Mouse (Mus musculus): ENCODE data around the gene Pla2g15. TPM values are rescaled to one million over a fixed set of nuclear protein-coding genes. Genes with fewer than 3 reads are reported as not detected.

Pla2g15 gene
- polyA plus RNA-seq, 1 experiment from 2014 or later, result 6.4 TPM

DNA sequence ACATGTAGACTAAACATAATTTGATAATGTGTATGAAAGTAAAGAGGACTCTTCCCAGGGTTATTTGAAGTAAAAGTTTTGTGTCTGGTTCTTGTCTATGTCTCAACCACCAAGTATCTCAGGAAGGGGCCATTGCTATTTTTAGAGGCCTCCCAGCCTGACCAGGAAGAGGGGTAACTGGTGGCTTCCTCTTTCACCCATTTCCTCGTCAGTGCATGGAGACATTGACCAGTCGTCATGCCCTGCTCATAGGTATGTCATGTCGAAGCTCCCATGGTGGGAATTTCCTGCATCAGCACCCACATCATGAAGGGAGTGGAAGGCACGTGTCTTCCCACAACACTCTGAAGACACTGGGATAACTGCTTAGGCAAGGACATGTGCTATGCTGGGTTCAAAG is 2.7 kb downstream of the Pla2g15 start:
- ATAC-seq (ENCODE audit: low FRiP score), result no peak
- DNase-seq (ENCODE audit: low spot score, missing footprints), result peak; percentile 6
- WGBS, result 81% methylated on average over 4 of the region's 4 CpGs
- no peak overlapping the region for H3K4me2 ChIP-seq
- H3K9me3 ChIP-seq (ENCODE audit: control insufficient read depth, low read length), result no peaks in the 10 kb centered on the region
- H3K9ac ChIP-seq (ENCODE audit: low read length), result no peak overlapping the region
- peaks cover 3% of the 10 kb centered on the region; the same call in 1 of the 2 replicates for H3K36me3 ChIP-seq (ENCODE audit: control insufficient read depth, insufficient read depth, low read length)
- no peak overlapping the region for H3K27ac ChIP-seq (ENCODE audit: low read depth, low read length)
- peaks cover 8% of the 10 kb centered on the region for H3K4me1 ChIP-seq (ENCODE audit: control insufficient read depth, insufficient read depth, low read length)
- H3K4me3 ChIP-seq (ENCODE audit: low read depth, low read length), result no peak overlapping the region
- H3K27me3 ChIP-seq (ENCODE audit: control insufficient read depth, insufficient read depth, low read length), result no peaks in the 10 kb centered on the region

- Histone ChIP-seq H3K4me3 (ENCODE audit: low read depth, low read length) (no peak overlapping the region), H3K4me2 (no peak overlapping the region), H3K9ac (ENCODE audit: low read length) (no peak overlapping the region), H3K36me3 (ENCODE audit: control insufficient read depth, insufficient read depth, low read length) (peaks cover 5% of the 10 kb centered on the region; the same call in 1 of the 2 replicates), H3K4me1 (ENCODE audit: control insufficient read depth, insufficient read depth, low read length) (no peaks in the 10 kb centered on the region), H3K27ac (ENCODE audit: low read depth, low read length) (no peak overlapping the region), H3K27me3 (ENCODE audit: control insufficient read depth, insufficient read depth, low read length) (no peaks in the 10 kb centered on the region), H3K9me3 (ENCODE audit: control insufficient read depth, low read length) (no peaks in the 10 kb centered on the region)
- ATAC-seq (ENCODE audit: low FRiP score) (no peak), DNase-seq (ENCODE audit: low spot score, missing footprints) (no peak)
- WGBS, result 90% methylated on average over 1 of the region's 1 CpGs
These were observed 7.2 kb downstream of the Pla2g15 start for GRCm38 (mm10) chr8:106157419-106157818.

GRCm38 (mm10) chr8:106158381-106158780 is 8.2 kb downstream of the Pla2g15 start:
- DNase-seq (ENCODE audit: low spot score, missing footprints), result peak; percentile 70
- no peaks in the 10 kb centered on the region for H3K9me3 ChIP-seq (ENCODE audit: control insufficient read depth, low read length)
- no peaks in the 10 kb centered on the region for H3K27me3 ChIP-seq (ENCODE audit: control insufficient read depth, insufficient read depth, low read length)
- no peaks in the 10 kb centered on the region for H3K4me1 ChIP-seq (ENCODE audit: control insufficient read depth, insufficient read depth, low read length)
- no peak overlapping the region for H3K27ac ChIP-seq (ENCODE audit: low read depth, low read length)
- WGBS, result 88% methylated on average over 10 of the region's 10 CpGs
- no peak overlapping the region for H3K4me3 ChIP-seq (ENCODE audit: low read depth, low read length)
- no peak for ATAC-seq (ENCODE audit: low FRiP score)
- H3K36me3 ChIP-seq (ENCODE audit: control insufficient read depth, insufficient read depth, low read length), result peaks cover 5% of the 10 kb centered on the region
- H3K4me2 ChIP-seq, result no peak overlapping the region
- no peak overlapping the region for H3K9ac ChIP-seq (ENCODE audit: low read length)

DNA sequence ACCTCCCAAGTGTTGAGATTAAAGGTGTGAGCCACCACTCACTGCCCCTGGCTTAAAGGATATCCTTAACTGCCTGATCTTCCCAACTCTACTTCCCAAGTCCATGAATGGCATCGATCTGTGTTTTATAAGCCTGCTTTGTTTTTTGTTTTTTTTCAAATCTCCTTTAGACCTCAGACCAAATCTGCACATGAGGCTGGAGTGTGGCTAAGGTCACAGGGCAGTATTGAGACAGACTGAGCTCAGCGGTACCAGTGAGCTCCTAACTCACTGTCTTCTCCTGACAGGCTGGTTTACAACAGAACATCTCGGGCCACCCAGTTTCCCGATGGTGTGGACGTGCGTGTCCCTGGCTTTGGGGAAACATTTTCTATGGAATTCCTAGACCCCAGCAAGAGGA is 9.7 kb downstream of the Pla2g15 start:
- DNase-seq (ENCODE audit: low spot score, missing footprints) (peak; percentile 6), ATAC-seq (ENCODE audit: low FRiP score) (no peak)
- H3K4me1 ChIP-seq (ENCODE audit: control insufficient read depth, insufficient read depth, low read length), result no peaks in the 10 kb centered on the region
- H3K9me3 ChIP-seq (ENCODE audit: control insufficient read depth, low read length), result no peaks in the 10 kb centered on the region
- no peaks in the 10 kb centered on the region for H3K27me3 ChIP-seq (ENCODE audit: control insufficient read depth, insufficient read depth, low read length)
- 90% methylated on average over 6 of the region's 6 CpGs for WGBS
- no peak overlapping the region for H3K4me2 ChIP-seq
- no peak overlapping the region for H3K9ac ChIP-seq (ENCODE audit: low read length)
- peaks cover 4% of the 10 kb centered on the region for H3K36me3 ChIP-seq (ENCODE audit: control insufficient read depth, insufficient read depth, low read length)
- H3K27ac ChIP-seq (ENCODE audit: low read depth, low read length), result no peak overlapping the region
- H3K4me3 ChIP-seq (ENCODE audit: low read depth, low read length), result no peak overlapping the region

DNA sequence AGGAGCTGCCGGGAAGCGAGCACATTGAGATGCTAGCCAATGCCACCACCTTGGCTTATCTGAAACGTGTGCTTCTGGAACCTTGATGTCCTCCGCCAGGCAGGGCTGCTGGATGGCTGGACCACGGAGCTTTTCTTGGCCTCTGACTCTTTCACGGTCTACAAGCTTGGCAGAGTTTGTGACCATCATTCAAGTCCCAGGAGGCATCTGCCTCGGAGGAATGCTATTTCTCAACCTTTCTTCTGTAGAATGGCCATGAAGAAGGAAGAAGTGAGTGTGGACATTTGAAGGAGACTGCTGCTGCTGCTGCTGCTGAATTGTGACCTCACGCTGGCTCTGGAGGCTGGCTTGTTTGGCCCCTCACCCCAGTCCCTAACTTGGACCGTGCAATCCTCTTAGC is 13.1 kb downstream of the Pla2g15 start:
- H3K27ac ChIP-seq (ENCODE audit: low read depth, low read length), result no peak overlapping the region
- peaks cover 2% of the 10 kb centered on the region; the same call in 1 of the 2 replicates for H3K36me3 ChIP-seq (ENCODE audit: control insufficient read depth, insufficient read depth, low read length)
- no peak overlapping the region for H3K4me3 ChIP-seq (ENCODE audit: low read depth, low read length)
- ATAC-seq (ENCODE audit: low FRiP score) (no peak), DNase-seq (ENCODE audit: low spot score, missing footprints) (no peak)
- no peak overlapping the region for H3K4me2 ChIP-seq
- no peaks in the 10 kb centered on the region for H3K27me3 ChIP-seq (ENCODE audit: control insufficient read depth, insufficient read depth, low read length)
- peaks cover 3% of the 10 kb centered on the region for H3K4me1 ChIP-seq (ENCODE audit: control insufficient read depth, insufficient read depth, low read length)
- no peaks in the 10 kb centered on the region for H3K9me3 ChIP-seq (ENCODE audit: control insufficient read depth, low read length)
- 92% methylated on average over 9 of the region's 9 CpGs for WGBS
- no peak overlapping the region for H3K9ac ChIP-seq (ENCODE audit: low read length)

GRCm38 (mm10) chr8:106165460-106165859 is 15.3 kb downstream of the Pla2g15 start:
- H3K4me1 ChIP-seq (ENCODE audit: control insufficient read depth, insufficient read depth, low read length), result peaks cover 8% of the 10 kb centered on the region
- no peak overlapping the region for H3K27ac ChIP-seq (ENCODE audit: low read depth, low read length)
- H3K27me3 ChIP-seq (ENCODE audit: control insufficient read depth, insufficient read depth, low read length), result no peaks in the 10 kb centered on the region
- H3K9me3 ChIP-seq (ENCODE audit: control insufficient read depth, low read length), result no peaks in the 10 kb centered on the region
- no peak overlapping the region for H3K4me2 ChIP-seq
- H3K36me3 ChIP-seq (ENCODE audit: control insufficient read depth, insufficient read depth, low read length), result peaks cover 2% of the 10 kb centered on the region; the same call in 1 of the 2 replicates
- no peak overlapping the region for H3K4me3 ChIP-seq (ENCODE audit: low read depth, low read length)
- H3K9ac ChIP-seq (ENCODE audit: low read length), result no peak overlapping the region
- ATAC-seq (ENCODE audit: low FRiP score) (no peak), DNase-seq (ENCODE audit: low spot score, missing footprints) (peak; percentile 97)
- WGBS, result 49% methylated on average over 4 of the region's 4 CpGs

DNA sequence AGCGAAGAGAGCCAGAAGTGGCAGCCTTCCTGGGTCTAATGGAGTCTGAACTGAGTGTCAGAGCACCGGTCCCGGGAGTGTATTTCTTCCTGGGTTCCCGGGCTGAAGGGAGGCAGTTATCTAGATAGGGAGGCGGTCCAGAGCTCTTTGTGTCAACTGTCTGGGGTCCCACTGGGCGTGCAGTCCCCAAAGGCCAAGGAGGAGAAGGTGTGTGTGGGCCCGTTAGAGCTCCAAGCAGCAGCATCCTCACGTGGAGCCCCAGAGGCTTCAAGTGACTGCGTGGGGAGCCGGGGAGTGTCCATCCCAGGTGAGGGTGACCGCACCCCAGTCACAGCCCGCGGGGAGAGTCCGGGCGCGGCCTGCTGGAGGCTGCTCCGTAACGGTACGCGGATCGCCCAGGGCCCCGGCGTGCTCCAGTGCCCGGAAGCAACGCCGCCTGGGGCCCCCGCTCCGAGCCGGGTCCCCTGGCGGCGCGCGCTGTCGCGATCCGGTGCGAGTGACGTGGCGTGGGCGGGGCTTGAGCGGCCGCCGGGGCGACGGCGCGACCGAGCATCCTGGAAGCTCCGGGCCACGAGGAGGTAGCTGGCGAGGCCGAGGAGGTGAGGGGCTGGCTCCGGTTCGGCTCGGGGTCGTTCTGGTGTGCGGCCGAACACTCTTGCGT is 18.3 kb downstream of the Pla2g15 start, which contains the start of gene Slc7a6:
Slc7a6 (plus strand) TSS at position 502 of the 661 bp plus-strand sequence.
- Histone ChIP-seq H3K4me1 (ENCODE audit: control insufficient read depth, insufficient read depth, low read length) (peaks cover 8% of the 10 kb centered on the region), H3K36me3 (ENCODE audit: control insufficient read depth, insufficient read depth, low read length) (no peaks in the 10 kb centered on the region)
- peak; percentile 94 for ATAC-seq (ENCODE audit: low FRiP score)

GRCm38 (mm10) chr8:106169017-106169933 is 19.1 kb downstream of the Pla2g15 start:
- peak; percentile 97 for DNase-seq (ENCODE audit: low spot score, missing footprints)
- Histone ChIP-seq H3K9ac (ENCODE audit: low read length) (peak overlapping the region; percentile 90), H3K4me2 (peak overlapping the region; percentile 82), H3K9me3 (ENCODE audit: control insufficient read depth, low read length) (no peaks in the 10 kb centered on the region), H3K4me1 (ENCODE audit: control insufficient read depth, insufficient read depth, low read length) (peaks cover 8% of the 10 kb centered on the region), H3K4me3 (ENCODE audit: low read depth, low read length) (peak overlapping the region; percentile 84), H3K27me3 (ENCODE audit: control insufficient read depth, insufficient read depth, low read length) (no peaks in the 10 kb centered on the region), H3K27ac (ENCODE audit: low read depth, low read length) (peak overlapping the region; percentile 75), H3K36me3 (ENCODE audit: control insufficient read depth, insufficient read depth, low read length) (no peaks in the 10 kb centered on the region)
- ATAC-seq (ENCODE audit: low FRiP score), result peak; percentile 81
- WGBS, result 3% methylated on average over 54 of the region's 54 CpGs

More for the DNA sequence above, 18.3 kb downstream of the Pla2g15 start, which contains the start of gene Slc7a6:
- WGBS, result under 1% methylated on average over 59 of the region's 59 CpGs
- no peaks in the 10 kb centered on the region for H3K9me3 ChIP-seq (ENCODE audit: control insufficient read depth, low read length)
- peak within 1 kb of the TSS; percentile 82 for H3K4me2 ChIP-seq
- H3K27me3 ChIP-seq (ENCODE audit: control insufficient read depth, insufficient read depth, low read length), result no peaks in the 10 kb centered on the region
- peak within 1 kb of the TSS; percentile 84 for H3K4me3 ChIP-seq (ENCODE audit: low read depth, low read length)
- peak within 1 kb of the TSS; percentile 75 for H3K27ac ChIP-seq (ENCODE audit: low read depth, low read length)
- peak; percentile 99 for DNase-seq (ENCODE audit: low spot score, missing footprints)
- peak within 1 kb of the TSS; percentile 90 for H3K9ac ChIP-seq (ENCODE audit: low read length)

Measured in midbrain, embryonic 11.5 days (tissue).